Mouse (Mus musculus): ENCODE measurements around the gene Gm20518.

DNA sequence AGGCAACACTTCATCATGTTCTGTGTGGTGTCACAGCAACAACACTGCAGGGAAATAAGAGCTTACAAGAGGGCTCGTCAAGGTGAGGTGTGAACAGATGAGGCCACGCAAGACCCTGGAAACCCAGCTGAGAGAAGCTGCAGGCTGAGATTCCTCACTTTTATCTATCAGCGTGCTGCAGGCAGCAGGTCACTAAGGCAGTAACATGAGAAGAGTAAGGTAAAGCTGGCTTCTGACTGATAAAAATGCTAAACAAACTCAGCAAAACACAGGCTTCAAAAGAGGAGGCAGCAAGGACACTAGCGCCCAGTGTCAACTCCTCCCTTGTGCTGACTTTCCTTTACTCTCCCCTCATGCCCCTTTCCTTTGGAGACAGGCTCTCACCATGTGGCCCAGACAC lies 18.5 kb downstream of the Gm20518 start:
- no peak for TF ChIP-seq CTCF (IDR thresholded peaks at IDR 0.05; ENCODE audit: borderline replicate concordance, insufficient read depth, low read length)
- no peak for TF ChIP-seq POLR2A (IDR thresholded peaks at IDR 0.05; ENCODE audit: low read depth, low read length)

Measured in embryonic fibroblast, embryonic 13.5 days (primary cell).